Mouse (Mus musculus) liver (tissue): ENCODE data around the gene Asl.

Source experiments
- DNase-seq: peaks from one replicate; pipeline ENCODE4 v3.0.0-alpha.2; 2020; ENCODE audit warnings: mixed read lengths

The Asl gene

GRCm38 (mm10) chr5:130002301-130003146, 26.5 kb downstream of the Asl start, which contains the start of gene Gusb:
TSS of gene Gusb (minus strand) at chr5:130003049.
- peak; percentile 83 for DNase-seq

- DNase-seq: no peak
These were observed 27.6 kb downstream of the Asl start for GRCm38 (mm10) chr5:130001356-130001987.

- no peak for DNase-seq
These were observed 28.3 kb downstream of the Asl start for GRCm38 (mm10) chr5:130000735-130001134.

GRCm38 (mm10) chr5:129999097-129999496, 29.9 kb downstream of the Asl start:
- DNase-seq: peak; percentile 68

GRCm38 (mm10) chr5:129997700-129998099, 31.3 kb downstream of the Asl start:
- DNase-seq: no peak

- no peak for DNase-seq
These were observed 34.1 kb downstream of the Asl start for GRCm38 (mm10) chr5:129994989-129995388.

GRCm38 (mm10) chr5:129993374-129993773, 35.7 kb downstream of the Asl start:
- peak; percentile 42 for DNase-seq

- DNase-seq: peak; percentile 82
These were observed 37.1 kb downstream of the Asl start for GRCm38 (mm10) chr5:129991898-129992297.

- no peak for DNase-seq
These were observed 39.7 kb downstream of the Asl start for GRCm38 (mm10) chr5:129989376-129989775.

GRCm38 (mm10) chr5:129980216-129980615, 48.8 kb downstream of the Asl start:
- peak; percentile 82 for DNase-seq

- DNase-seq: no peak
These were observed 50.4 kb downstream of the Asl start for GRCm38 (mm10) chr5:129978608-129979007.

GRCm38 (mm10) chr5:129977768-129978167, 51.3 kb downstream of the Asl start:
- peak; percentile 65 for DNase-seq

- DNase-seq: peak; percentile 60
These were observed 54.2 kb downstream of the Asl start for GRCm38 (mm10) chr5:129974866-129975311.

- no peak for DNase-seq
These were observed 54.7 kb downstream of the Asl start for GRCm38 (mm10) chr5:129974354-129974753.

GRCm38 (mm10) chr5:129971491-129971890, 57.6 kb downstream of the Asl start:
- DNase-seq: no peak

GRCm38 (mm10) chr5:129968417-129968816, 60.6 kb downstream of the Asl start:
- DNase-seq: no peak

GRCm38 (mm10) chr5:129966448-129966847, 62.6 kb downstream of the Asl start:
- no peak for DNase-seq

- no peak for DNase-seq
These were observed 65.8 kb downstream of the Asl start for GRCm38 (mm10) chr5:129963224-129963623.
